Mouse (Mus musculus) CH12.LX (cell line): ENCODE data around the gene Cep112.

Experiments used
- MAX ChIP-seq: IDR thresholded peaks from 2 replicates; pipeline ENCODE4 v1.6.1; 2011; ENCODE audit warnings: low read length, improper control_type of control experiment
- NRF1 ChIP-seq: IDR thresholded peaks from 2 replicates; pipeline ENCODE4 v1.6.1; 2014; ENCODE audit warnings: low read depth, mild to moderate bottlenecking, inconsistent platforms, low read length, improper control_type of control experiment, moderate library complexity
- POLR2A ChIP-seq: IDR thresholded peaks from 2 replicates; pipeline ENCODE4 v1.6.1; 2011; ENCODE audit warnings: low read depth, mild to moderate bottlenecking, improper control_type of control experiment, low read length
- ZC3H11A ChIP-seq: IDR thresholded peaks from 2 replicates; pipeline ENCODE4 v1.6.1; 2012; ENCODE audit warnings: low read depth, mild to moderate bottlenecking, inconsistent platforms, low read length, improper control_type of control experiment
- ZKSCAN1 ChIP-seq: IDR thresholded peaks from 2 replicates; pipeline ENCODE4 v1.6.1; 2012; ENCODE audit warnings: low read depth, inconsistent platforms, low read length, improper control_type of control experiment, borderline replicate concordance

- TF ChIP-seq NRF1, result no peak
- TF ChIP-seq ZKSCAN1, result no peak
- TF ChIP-seq POLR2A, result no peak
- TF ChIP-seq MAX, result no peak
- no peak for TF ChIP-seq ZC3H11A
Observed at GRCm38 (mm10) chr11:108553881-108554280, 128.9 kb downstream of the Cep112 start.
